Mouse (Mus musculus) bone marrow macrophage, adult 2 months (primary cell): ENCODE data around the gene Sf3a3.

Source experiments
- CTCF ChIP-seq: IDR thresholded peaks from 2 replicates; pipeline ENCODE4 v1.5.1; 2012; ENCODE audit warnings: low read depth, mild to moderate bottlenecking, low read length, moderate library complexity
- POLR2A ChIP-seq: IDR thresholded peaks from 2 replicates; pipeline ENCODE4 v1.6.1; 2012; ENCODE audit warnings: mild to moderate bottlenecking, low read depth, low read length, borderline replicate concordance

DNA sequence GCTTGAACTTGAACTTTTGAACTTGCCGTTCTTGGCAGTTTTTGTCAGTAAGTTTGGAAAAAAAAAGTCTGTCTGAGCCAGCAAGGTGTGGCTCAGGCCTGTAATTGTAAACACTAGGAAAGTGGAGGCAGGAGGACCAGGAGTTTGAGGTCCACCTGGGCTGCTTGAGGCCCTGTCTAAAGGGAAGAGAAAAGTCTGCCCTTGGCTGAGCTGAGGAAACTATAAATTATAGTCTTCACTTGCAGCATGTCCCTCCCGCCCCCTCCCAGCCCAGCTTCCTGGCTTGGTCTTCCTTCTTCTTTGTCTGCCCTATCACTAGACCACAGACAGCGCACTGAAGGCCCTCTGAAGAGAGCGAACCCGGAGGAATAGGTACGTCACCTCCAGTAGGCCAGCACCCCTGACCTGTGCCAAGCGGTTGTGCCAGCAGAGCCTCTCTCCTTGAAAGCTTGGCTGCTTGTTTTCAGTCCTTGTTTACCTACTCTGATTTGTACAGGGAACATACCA is 44.8 kb downstream of the Sf3a3 start:
- no peak for TF ChIP-seq POLR2A
- TF ChIP-seq CTCF: no peak
